Mouse (Mus musculus) macrophage (primary cell): ENCODE results near the gene 2010111I01Rik. TPM values are rescaled to one million over a fixed set of nuclear protein-coding genes. Genes with fewer than 3 reads are reported as not detected.
"Not testable (repeated sequence)": the region's sequence is repeated elsewhere in the genome, so short reads cannot be mapped to it uniquely, and the experiment has no call there.

ENCODE experiments used
- H3K27ac ChIP-seq: fragments of 350-480 bp; formaldehyde crosslinking; 2 replicates; pipeline ENCODE4 v1.9.0; 2021
- H3K36me3 ChIP-seq: fragments of 350-480 bp; formaldehyde crosslinking; 2 replicates; pipeline ENCODE4 v1.9.0; 2021; ENCODE audit errors: inconsistent target
- H3K4me3 ChIP-seq: fragments of 350-480 bp; formaldehyde crosslinking; 2 replicates; pipeline ENCODE4 v1.9.0; 2021; ENCODE audit errors: inconsistent target
- H3K79me2 ChIP-seq: fragments of 350-480 bp; formaldehyde crosslinking; 2 replicates; pipeline ENCODE4 v1.9.0; 2021; ENCODE audit errors: inconsistent target
- WGBS: methylation state at CpG from one replicate; pipeline ENCODE4 v1.1.7; 2026; ENCODE audit warnings: inconsistent platforms; ENCODE audit not compliant: missing documents; 5-methylcytosine and 5-hydroxymethylcytosine counted together
- polyA plus RNA-seq: library from polyadenylated mRNA; stranded (reverse); fragments of 250-400 nt; gene quantifications from 3 replicates; pipeline ENCODE4 v1.2.4, GENCODE M21; 2018; ENCODE audit warnings: inconsistent platforms

2010111I01Rik gene
- polyA plus RNA-seq, 1 experiment from 2014 or later: 59.3 TPM

DNA sequence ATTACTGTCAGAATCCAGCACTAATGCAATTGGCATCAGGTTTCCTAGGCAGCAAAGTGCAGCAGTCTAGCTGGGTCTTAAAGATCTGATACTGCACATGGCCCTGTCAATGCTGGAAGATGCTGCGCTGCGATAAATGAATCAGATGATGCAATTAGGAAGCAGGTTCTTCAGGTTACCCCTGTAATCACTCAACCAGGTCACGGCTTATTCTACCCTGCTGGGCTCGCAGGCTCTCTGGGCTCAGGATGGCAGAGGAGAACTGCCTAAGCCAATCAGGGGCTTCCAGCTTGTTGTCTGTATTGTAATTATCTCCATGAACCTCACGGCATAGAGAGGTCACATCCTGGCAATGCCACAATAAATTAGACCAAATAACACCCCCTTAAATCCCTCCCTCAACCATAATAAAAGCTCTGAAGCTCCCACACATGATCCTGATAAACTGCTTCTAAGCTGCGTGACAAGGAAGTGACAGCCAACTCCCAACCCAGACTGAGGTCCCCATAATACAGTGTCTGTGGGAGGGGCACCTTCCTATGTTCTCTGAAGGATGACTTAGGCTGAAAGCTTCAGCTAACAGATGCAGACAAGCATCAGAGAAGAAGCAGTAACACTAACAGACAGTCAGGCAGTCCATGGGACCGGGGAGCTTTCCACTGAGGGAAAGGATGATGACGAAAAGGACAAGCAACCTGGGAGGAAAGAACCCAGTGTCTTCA, 372.7 kb downstream of the 2010111I01Rik start:
- Histone ChIP-seq H3K36me3 (no peaks in the 10 kb centered on the region), H3K27ac (no peak overlapping the region), H3K79me2 (no peaks in the 10 kb centered on the region), H3K4me3 (no peak overlapping the region)
- 95% methylated on average over 7 of the region's 8 CpGs for WGBS

DNA sequence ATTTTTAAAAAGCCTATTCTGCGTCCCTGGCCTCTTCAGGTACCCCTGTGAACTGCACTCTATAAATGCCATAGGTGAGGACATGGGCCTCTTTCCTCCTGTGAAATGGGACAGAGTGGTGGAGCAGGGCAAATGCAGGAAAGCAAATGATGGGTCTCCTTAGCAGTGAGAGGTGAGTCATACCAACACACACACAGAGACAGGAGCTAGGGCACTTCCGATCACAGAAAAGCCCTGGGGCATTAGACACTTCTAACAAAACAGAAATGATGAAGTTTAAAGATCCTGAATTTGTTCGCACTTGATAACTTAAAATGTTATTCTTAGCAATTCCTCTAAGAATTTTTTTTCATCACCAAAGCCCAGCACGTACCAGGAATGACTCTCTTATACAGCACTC, 375.3 kb downstream of the 2010111I01Rik start:
- 93% methylated on average over 4 of the region's 4 CpGs for WGBS
- Histone ChIP-seq H3K27ac (no peak overlapping the region), H3K4me3 (no peak overlapping the region), H3K79me2 (no peaks in the 10 kb centered on the region), H3K36me3 (no peaks in the 10 kb centered on the region)

DNA sequence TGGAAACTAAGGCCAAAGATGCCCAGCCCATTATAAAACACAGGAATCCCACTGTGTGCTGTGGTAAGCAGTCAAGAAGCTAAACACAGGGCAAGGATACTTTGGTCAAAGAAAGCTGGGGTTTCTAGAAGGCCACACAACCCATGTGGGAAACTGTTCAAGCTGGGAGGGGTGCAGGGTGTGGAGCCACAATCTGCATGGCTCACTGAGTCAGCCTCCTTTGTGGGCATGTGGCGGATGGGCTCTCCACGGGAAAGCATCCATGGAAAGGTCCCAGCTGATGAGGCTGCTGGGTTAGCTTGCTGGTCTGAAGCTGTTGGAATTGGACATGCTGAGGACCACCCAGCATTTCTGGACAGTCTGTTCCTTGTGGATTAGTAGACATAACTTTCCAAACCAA, 378.1 kb downstream of the 2010111I01Rik start:
- H3K4me3 ChIP-seq: no peak overlapping the region
- no peaks in the 10 kb centered on the region for H3K79me2 ChIP-seq
- 75% methylated on average over 2 of the region's 2 CpGs for WGBS

DNA sequence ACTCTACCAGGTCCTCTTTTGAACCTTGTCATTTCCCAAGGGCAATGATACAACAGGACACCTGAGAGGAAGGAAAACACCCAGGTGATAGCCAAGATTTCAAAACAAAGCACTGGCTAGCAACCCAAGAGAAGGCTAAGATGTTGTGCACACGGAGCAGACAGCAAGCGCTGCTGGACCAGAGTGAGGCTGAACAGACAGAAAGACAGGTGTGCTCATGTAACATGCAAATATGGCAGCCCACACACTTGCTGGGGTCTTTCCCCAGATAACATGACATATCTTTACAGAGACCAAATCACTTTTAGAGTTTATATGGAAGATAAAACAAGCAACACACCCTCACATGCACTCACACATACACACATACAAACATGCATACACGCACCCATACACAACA, 379.8 kb downstream of the 2010111I01Rik start:
- H3K79me2 ChIP-seq: no peaks in the 10 kb centered on the region
- WGBS: 100% methylated on average over 3 of the region's 3 CpGs
- H3K4me3 ChIP-seq: no peak overlapping the region
- no peak overlapping the region for H3K27ac ChIP-seq
- no peaks in the 10 kb centered on the region for H3K36me3 ChIP-seq

More for the DNA sequence above, 378.1 kb downstream of the 2010111I01Rik start:
- H3K27ac ChIP-seq: no peak overlapping the region
- H3K36me3 ChIP-seq: no peaks in the 10 kb centered on the region

DNA sequence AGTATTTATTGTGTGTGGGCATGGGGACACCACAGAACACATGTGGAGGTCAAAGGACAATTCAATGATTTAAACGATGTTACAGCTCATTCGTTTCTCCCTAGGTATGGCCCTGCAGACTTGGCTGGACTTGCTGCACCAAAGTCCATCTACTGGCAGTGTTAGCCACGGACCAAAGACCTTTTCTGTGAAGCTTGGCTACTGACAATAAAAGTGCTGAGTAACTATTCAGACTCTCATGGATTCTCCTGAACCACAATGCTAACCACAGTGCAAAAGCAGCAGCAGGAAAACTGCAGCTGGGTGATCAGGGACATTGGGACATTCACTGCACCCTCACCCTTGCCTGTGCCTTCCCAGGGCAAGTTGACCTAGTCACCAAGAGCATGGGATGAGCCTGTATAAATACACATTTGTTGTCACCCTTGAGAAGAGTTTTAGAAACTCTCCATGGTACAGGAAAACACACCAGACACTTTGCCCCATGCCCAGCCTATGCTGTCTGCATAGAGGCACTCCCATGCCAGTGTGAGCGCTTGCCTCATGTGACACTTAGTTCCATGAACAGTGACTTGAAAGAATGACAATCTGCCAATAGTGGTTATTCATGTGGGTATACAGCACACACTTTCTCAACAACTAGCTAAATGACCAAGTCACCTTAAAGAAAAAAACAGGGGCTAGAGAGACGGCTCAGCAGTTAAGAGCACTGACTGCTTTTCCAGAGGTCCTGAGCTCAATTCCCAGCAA, 381.0 kb downstream of the 2010111I01Rik start:
- H3K79me2 ChIP-seq: no peaks in the 10 kb centered on the region
- no peak overlapping the region for H3K27ac ChIP-seq
- no peaks in the 10 kb centered on the region for H3K36me3 ChIP-seq
- 98% methylated on average over 5 of the region's 5 CpGs for WGBS
- no peak overlapping the region for H3K4me3 ChIP-seq

DNA sequence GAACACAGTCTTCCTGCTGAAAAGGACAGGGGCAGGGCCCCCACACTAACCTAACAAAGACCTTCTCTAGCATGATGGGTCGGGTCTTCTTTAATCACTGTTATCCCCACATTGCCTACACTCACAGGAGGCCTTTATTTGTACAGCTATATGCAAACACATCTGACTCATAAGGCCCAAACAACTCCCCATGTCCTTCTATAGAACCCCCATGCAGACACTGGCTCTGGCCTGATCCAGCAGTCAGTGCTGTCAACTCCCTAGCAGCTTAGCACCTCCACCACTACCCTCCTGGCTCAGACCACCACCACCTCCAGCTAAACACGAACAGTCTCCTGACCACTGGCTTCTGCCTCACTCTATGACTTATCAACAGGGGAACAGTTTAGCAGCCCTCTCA, 382.9 kb downstream of the 2010111I01Rik start:
- Histone ChIP-seq H3K36me3 (no peaks in the 10 kb centered on the region), H3K79me2 (no peaks in the 10 kb centered on the region), H3K27ac (no peak overlapping the region), H3K4me3 (no peak overlapping the region)
- 95% methylated on average over 2 of the region's 2 CpGs for WGBS

DNA sequence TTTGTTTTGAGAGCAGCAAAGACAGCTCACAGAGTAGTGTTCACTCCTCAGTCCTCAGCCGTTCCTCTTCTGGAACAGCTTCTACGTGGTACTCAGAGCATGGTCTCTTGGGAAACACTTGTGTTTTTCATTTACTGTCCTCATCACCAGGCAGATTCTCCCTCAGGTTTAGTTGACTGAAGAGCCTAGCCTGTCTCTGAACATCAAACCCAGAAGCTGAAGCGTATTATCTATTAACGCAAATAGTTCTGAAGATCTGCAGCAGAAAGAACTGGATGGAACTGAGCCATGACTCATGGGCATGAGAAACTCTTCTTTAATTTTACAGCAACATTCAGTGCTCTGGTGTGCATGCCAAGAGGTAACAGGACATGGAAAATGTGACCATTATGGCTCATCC, 385.4 kb downstream of the 2010111I01Rik start:
- no peaks in the 10 kb centered on the region for H3K36me3 ChIP-seq
- H3K27ac ChIP-seq: no peak overlapping the region
- no peaks in the 10 kb centered on the region for H3K79me2 ChIP-seq
- WGBS: 88% methylated on average over 4 of the region's 4 CpGs
- H3K4me3 ChIP-seq: no peak overlapping the region

DNA sequence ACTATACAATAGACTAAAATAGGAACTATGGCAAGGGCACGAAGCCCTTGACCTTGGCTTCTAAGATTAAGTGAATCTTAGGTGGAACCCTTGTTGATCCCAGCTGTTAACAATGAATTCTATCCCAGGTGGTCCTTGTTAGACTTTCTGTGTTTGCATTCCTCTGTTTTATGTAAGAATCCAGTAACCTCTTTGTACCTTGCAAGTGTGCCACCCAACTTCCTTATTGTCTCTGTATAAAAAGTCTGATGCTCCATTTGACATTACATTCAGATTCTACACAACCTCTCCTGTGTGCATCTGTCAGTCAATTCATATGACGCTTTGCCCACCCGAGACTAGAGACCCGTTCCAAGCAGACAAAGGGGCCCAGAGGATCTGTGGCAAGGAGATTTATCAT, 388.6 kb downstream of the 2010111I01Rik start:
- not testable (repeated sequence) for H3K4me3 ChIP-seq, H3K36me3 ChIP-seq, H3K27ac ChIP-seq, H3K79me2 ChIP-seq
- WGBS: 100% methylated on average over 3 of the region's 4 CpGs

DNA sequence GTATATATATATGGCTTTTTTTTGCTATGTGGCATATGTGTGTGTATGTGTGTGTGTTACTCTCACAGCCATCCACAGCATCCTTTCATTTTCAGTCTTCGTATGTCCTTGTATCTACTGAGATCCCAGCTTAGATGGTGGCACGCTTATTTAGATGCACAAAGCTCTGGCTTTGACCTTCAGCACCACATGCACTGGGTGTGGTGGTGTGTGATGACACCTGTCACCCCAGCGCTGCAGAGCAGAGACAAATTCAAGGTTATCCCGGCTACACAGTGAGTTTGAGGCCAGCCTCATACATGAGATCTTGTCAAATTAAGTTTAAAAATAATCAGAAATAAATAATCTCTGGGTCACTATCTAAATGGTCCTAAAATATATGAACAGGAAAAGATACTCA, 391.4 kb downstream of the 2010111I01Rik start:
- H3K79me2 ChIP-seq: no peaks in the 10 kb centered on the region
- 97% methylated on average over 4 of the region's 4 CpGs for WGBS
- H3K36me3 ChIP-seq: no peaks in the 10 kb centered on the region
- no peak overlapping the region for H3K4me3 ChIP-seq
- H3K27ac ChIP-seq: no peak overlapping the region

DNA sequence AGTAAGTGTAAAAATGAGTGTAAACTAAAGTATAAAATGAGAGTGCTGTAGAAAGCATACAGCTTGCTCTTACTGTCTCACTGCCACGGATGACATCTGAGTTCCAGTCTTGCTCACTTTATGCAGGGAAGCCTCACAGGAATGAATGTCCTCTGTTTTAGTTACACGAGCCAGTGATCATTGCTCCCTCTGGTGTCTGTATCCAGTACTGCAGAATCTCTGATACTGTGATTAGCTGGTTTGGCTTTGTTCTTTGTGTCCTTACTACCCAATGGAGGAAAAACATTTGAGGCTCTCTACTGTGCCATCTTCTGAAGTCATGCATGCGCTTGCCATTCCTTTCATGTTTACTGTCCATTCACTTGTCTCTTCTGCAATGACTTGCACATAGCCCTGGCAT, 391.9 kb downstream of the 2010111I01Rik start:
- Histone ChIP-seq H3K4me3 (no peak overlapping the region), H3K27ac (no peak overlapping the region), H3K36me3 (no peaks in the 10 kb centered on the region), H3K79me2 (no peaks in the 10 kb centered on the region)
- WGBS: 41% methylated on average over 3 of the region's 3 CpGs

DNA sequence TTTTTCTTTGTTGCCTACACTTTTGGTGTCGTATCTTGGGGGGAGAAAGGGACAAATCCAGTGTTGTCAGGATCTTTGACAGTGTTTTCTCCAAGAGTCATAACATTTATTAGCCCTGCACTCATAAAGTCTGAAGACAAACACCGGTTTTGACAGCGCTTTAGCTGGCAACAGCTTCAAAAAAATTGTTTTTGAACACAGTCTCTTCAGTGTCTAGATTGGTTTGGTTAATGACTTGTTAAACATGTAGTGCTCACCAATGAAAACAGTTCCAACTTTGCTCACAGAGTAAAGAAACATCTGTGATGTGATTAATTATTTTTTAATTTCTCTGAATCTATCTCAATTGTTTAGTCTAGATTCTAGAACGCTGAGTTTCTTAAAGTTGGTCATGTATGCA, 394.7 kb downstream of the 2010111I01Rik start:
- no peak overlapping the region for H3K27ac ChIP-seq
- no peaks in the 10 kb centered on the region for H3K79me2 ChIP-seq
- H3K36me3 ChIP-seq: no peaks in the 10 kb centered on the region
- H3K4me3 ChIP-seq: no peak overlapping the region
- 92% methylated on average over 4 of the region's 4 CpGs for WGBS

DNA sequence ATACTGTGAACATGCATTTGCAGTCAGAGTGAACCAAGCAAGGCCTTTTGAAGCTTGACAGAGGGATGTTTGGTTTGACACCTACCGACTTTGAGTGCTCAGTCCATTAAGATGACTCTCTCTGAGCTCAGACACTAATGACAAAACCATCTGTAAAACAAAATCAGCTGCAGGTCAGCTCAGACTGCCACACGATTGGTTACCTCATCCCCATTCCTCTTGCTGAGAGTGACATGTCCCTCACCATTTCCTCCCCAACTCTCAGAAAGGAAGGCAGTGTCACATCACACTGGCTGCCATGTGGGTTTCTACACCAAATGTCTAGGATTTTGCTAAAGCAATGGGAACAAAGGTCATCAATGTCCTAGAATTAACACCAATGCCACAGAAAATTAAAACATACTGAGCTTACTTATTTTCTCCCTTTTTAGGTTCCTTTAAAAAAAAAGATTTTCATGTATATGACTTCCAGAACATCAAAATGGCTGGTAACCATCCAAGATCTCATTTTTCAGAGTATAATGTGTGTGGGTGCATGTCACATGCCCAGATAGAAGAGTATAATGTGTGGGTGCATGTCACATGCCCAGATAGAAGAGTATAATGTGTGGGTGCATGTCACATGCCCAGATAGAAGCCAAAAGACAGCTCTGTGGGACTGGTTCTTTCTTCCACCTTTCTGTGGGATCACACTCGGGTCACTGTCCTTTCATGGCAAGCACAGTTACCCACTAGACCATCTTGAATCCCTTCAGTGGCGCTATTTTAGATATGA, 395.6 kb downstream of the 2010111I01Rik start:
- no peak overlapping the region for H3K27ac ChIP-seq
- WGBS: 88% methylated on average over 4 of the region's 4 CpGs

DNA sequence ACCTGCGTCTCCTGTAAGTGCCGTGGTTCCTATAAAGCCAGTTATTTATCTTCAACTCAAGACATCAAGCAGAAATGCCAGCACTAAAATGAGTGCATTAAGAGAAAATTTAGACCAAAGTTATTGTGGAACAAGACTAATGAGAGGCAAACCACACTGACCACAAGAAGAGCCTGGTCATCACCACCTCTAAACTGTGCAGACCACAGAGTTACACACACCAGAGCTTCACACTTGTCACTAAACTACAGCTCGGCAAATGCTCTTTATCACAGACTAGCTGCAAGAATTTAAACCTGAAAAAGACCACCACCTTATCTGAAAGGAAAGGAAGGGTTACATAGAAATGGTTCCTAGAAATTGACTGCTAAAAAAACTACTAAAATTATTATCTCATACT, 397.1 kb downstream of the 2010111I01Rik start:
- Histone ChIP-seq H3K4me3 (no peak overlapping the region), H3K27ac (no peak overlapping the region), H3K79me2 (no peaks in the 10 kb centered on the region), H3K36me3 (no peaks in the 10 kb centered on the region)
- WGBS: 39% methylated on average over 3 of the region's 3 CpGs

More for the DNA sequence above, 395.6 kb downstream of the 2010111I01Rik start:
- H3K36me3 ChIP-seq: no peaks in the 10 kb centered on the region
- H3K4me3 ChIP-seq: no peak overlapping the region
- H3K79me2 ChIP-seq: no peaks in the 10 kb centered on the region

DNA sequence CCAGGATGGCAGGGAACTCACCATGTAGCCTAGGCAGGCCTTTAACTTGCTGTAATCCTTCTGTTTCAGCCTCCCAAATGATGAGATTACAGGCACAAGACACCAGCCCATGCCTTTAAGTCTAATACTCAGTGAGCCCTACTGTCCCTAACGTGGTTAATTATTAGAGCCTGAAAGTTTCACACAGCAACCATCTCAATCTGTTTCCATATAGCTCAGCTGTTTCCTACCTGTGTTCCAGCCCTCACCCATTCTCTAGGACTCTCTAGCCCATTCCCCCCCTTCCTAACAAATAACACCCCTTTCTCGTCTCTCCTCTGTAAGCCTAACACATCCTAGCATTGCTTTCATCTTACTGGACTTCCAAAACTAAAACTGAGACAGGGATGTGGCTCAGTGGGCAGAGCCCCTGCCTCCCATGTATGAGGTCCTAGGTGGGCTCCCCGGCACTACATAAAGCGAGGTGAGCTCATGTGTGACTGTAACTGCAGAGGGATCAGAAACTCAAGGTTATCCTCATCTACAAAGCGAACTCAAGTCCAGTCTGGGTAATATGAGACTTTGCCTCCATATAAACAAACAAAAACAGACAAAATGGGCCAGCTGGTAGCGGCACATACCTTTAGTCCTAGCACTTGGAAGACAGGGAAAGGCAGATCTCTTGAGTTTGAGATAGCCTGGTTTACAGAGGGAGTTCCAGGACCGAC, 408.9 kb downstream of the 2010111I01Rik start:
- Histone ChIP-seq H3K79me2 (no peaks in the 10 kb centered on the region), H3K27ac (no peak overlapping the region), H3K4me3 (no peak overlapping the region), H3K36me3 (no peaks in the 10 kb centered on the region)
- WGBS: 100% methylated on average over 7 of the region's 7 CpGs
